Mouse (Mus musculus) CD4-positive, CD25-positive, alpha-beta regulatory T cell, adult 4 months (primary cell): Measurements from ENCODE around the gene Tlr13. TPM values are rescaled to one million over a fixed set of nuclear protein-coding genes. Genes with fewer than 3 reads are reported as not detected.
A peak's percentile ranks its signal among the peaks of the same experiment; 100 is the strongest.

ENCODE experiments used
- ATAC-seq: one replicate; pipeline ENCODE4 v1.8.0; 2017
- polyA plus RNA-seq, 2 experiments: library from polyadenylated mRNA; unstranded; fragments of 100-300 nt; shearing (Covaris generic); gene quantifications; one replicate each; pipeline ENCODE4 v1.2.1; 2017

Tlr13 gene
- polyA plus RNA-seq = not detected

- no peak for ATAC-seq
These were observed at the start of gene Tlr13 for GRCm38 (mm10) chrX:106142936-106143335. Gene Tlr13, plus strand, starts transcription at chrX:106143204.

- no peak for ATAC-seq
These were observed 37.5 kb upstream of the Tlr13 start for GRCm38 (mm10) chrX:106105464-106105863.

- ATAC-seq = no peak
These were observed 29.1 kb upstream of the Tlr13 start for GRCm38 (mm10) chrX:106113881-106114280.

- ATAC-seq = no peak
These were observed 28.3 kb upstream of the Tlr13 start for GRCm38 (mm10) chrX:106114674-106115073.

- no peak for ATAC-seq
These were observed 20.2 kb upstream of the Tlr13 start for GRCm38 (mm10) chrX:106122823-106123222.

- no peak for ATAC-seq
These were observed 14.7 kb upstream of the Tlr13 start for GRCm38 (mm10) chrX:106128283-106128682.

GRCm38 (mm10) chrX:106129877-106130276, 13.1 kb upstream of the Tlr13 start:
- ATAC-seq = no peak

- no peak for ATAC-seq
These were observed 8.1 kb upstream of the Tlr13 start for GRCm38 (mm10) chrX:106134916-106135315.

- peak; percentile 59 for ATAC-seq
These were observed 7.5 kb upstream of the Tlr13 start for GRCm38 (mm10) chrX:106135484-106135883.

- ATAC-seq = peak; percentile 83
These were observed 7.0 kb upstream of the Tlr13 start for GRCm38 (mm10) chrX:106135916-106136575.

- no peak for ATAC-seq
These were observed 3.5 kb upstream of the Tlr13 start for GRCm38 (mm10) chrX:106139309-106140070.

GRCm38 (mm10) chrX:106148185-106148584, 5.2 kb downstream of the Tlr13 start:
- no peak for ATAC-seq

- ATAC-seq = no peak
These were observed 6.5 kb downstream of the Tlr13 start for GRCm38 (mm10) chrX:106149460-106149859.

GRCm38 (mm10) chrX:106154180-106154586, 11.2 kb downstream of the Tlr13 start:
- no peak for ATAC-seq

GRCm38 (mm10) chrX:106155892-106156291, 12.9 kb downstream of the Tlr13 start:
- ATAC-seq = no peak

- peak; percentile 68 for ATAC-seq
These were observed 21.0 kb downstream of the Tlr13 start for GRCm38 (mm10) chrX:106163995-106164394.

- ATAC-seq = no peak
These were observed 21.6 kb downstream of the Tlr13 start for GRCm38 (mm10) chrX:106164555-106164954.

- peak; percentile 61 for ATAC-seq
These were observed 22.1 kb downstream of the Tlr13 start for GRCm38 (mm10) chrX:106165089-106165488.

- peak; percentile 94 for ATAC-seq
These were observed 28.3 kb downstream of the Tlr13 start for GRCm38 (mm10) chrX:106171106-106171852.

- peak; percentile 72 for ATAC-seq
These were observed 28.8 kb downstream of the Tlr13 start for GRCm38 (mm10) chrX:106171853-106172154.

- ATAC-seq = no peak
These were observed 33.3 kb downstream of the Tlr13 start for GRCm38 (mm10) chrX:106176331-106176730.

- no peak for ATAC-seq
These were observed 41.3 kb downstream of the Tlr13 start for GRCm38 (mm10) chrX:106184279-106184678.

GRCm38 (mm10) chrX:106185706-106186105, 42.7 kb downstream of the Tlr13 start:
- ATAC-seq = no peak
